Mouse (Mus musculus) c-Kit-positive CD71-negative TER-119-negative erythroid progenitor cells, embryonic 14.5 days (primary cell): ENCODE measurements around the gene Tmprss3.

Source experiments
- DNase-seq: peaks from one replicate; pipeline ENCODE4 v3.0.0-alpha.2; 2013; ENCODE audit warnings: low read depth

Gene Tmprss3

DNA sequence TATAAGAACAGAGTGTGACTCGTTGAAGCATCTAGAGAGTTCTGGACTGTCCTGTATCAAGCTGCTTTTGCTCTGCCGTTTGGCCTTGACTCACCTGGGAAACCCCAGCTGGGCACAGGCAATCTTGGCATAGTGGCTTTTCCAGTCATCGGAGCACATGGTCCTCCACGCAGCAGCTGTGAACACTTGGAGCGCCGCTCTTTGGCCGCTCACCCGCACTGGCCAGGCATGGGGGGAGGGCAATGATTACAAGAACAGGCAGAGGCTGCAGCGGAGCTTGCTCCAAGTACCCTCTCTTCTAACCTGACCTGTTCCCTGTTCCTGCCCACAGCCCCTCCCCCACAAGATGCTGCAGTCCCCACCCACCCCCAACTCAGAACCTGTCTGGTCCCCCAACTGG lies 5.4 kb downstream of the Tmprss3 start:
- no peak for DNase-seq

DNA sequence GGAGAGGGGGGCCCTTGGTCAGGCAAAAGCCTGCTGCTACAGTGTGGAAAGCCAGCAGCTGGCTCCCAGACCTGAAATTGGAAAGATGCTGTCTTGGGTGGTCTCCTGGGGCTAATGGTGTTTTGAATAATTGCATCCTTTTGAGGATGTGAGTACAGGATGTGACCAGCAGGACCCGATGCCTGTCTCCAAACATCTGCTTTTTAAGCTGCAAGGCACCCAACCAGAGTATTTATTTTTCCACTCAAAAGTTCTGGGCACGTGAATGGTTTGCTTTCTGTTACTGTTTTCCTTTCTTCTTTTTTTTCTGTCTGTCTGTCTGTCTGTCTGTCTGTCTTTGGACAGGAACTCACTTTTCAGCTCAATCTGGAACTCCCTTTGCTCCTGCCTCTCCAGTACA lies 6.1 kb downstream of the Tmprss3 start:
- DNase-seq = no peak

DNA sequence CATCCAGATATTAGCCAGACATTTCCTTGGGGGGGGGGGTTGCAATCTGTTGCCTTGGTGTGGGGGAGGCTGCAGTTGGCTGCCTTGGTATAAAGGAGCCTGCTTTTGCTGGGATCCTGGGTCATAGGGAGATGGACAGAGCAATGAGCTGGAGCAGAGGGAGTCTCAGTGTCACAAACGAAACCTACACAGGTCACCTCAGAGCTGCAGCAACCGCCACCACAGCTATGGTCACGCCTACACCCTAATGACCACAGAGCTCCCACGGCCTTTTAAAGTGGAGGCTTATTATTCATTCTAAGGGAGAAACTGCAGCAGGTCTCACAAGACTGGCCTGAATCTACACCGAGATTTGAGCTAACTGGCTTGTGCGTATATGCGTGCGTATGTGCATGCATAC lies 7.0 kb downstream of the Tmprss3 start:
- no peak for DNase-seq

DNA sequence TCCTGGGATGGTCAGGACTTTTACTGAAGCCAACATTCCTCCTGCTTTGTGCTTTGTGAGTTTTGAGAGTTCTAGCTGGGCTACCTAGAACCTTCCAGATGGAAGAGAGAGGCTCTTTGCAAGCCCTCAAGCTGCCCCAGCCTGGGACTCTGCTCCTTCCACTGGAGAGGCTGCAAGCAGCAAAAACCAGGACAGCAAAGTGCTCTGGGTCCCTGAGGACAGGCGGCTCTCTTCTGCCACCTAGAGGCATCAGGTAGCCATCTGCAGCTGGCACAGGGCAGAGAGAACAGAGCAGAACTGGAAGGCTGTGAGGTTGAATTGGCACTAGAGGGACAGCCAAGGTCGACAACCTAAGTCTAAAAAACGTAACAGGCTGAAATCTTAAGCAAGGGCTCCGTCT lies 11.4 kb downstream of the Tmprss3 start:
- peak; percentile 53 for DNase-seq

DNA sequence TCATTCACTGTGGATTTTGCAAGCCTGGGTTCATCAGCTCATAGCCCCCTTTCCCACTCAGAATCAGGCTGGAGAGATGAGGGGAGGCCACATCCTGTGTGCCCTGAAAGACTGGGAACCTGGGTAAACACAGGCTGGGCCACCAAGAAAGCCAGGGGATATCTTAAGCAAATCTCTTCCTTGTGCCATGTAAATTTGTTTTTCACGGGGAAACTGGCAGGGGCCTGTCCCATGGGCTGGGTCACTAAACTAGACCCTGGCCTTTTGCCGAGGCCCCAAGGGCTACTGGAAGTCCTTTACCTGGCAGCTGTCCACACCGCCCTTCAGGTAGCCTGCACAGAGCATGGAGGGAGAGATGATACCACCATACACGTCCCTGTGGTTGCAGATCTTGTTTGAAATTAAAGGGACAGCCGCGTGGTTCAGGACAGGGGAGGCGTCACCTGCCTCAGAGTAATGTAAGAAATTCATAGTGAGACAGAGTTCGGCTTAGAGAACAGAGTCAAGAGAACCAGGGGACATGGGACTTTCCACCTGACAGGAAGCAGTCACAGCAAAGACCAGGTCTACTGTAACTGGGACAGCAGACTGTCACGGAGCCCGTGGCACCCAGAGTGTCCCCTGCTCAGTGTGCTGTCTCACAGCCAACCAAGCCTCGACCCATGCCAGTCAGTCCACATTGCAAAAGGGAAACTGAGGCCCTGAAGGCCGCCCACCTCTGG lies 14.3 kb downstream of the Tmprss3 start:
- no peak for DNase-seq

DNA sequence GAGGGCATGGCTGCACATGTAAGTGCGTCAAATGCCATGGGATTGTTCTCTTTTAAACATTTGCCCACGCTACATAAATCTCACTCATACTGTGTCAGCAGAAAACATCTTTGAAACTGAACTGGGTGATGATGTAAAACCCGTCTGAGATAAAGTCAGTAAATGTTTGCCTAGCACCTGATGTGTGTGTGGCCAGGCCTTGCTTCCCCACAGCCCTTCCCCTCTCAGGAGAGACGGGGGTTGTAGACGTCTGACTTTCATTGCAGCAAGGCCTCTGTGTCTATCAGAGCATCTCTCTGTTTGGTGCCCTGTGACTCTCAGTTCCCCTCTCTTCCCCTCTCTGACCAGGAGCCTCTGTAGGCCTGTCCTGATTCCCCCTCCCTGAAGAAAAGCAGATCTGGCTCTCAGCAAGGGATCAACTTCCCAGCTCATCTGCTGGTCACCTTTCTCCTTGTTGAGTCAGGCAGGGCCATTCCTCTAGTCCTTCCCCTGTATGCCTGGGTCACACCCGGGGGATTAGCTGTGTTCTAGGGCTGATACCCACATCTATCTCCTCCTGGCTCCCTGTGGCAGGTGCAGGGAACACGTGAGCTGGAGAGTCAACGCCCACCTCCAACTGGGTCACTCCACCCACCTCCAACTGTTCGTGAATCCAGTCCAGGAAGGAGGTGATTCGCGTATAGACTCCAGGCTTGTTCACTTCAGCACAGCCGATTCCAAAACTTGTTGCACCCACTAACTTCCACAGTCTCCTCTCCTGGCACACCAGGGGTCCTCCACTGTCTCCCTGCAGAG lies 15.4 kb downstream of the Tmprss3 start:
- DNase-seq = no peak

DNA sequence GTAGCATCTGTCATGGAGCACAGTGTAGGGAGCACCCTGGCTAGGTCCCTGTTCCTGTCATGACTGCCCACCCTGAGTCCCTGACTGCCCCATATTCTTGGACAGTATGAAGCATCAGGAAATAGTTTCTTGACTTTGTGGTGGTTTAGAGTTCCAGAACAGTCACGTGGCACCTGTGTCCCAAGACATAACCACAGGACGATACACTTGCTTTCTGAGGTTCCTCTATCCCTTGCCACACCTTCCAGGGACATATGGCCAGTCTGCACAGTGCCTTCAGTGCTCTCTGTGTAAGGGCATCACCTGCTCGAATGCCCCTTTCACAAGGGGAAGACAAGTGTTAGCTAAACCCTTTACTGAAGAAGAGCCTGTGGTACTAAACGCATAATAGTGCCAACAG lies 17.3 kb downstream of the Tmprss3 start:
- DNase-seq = peak; percentile 24

DNA sequence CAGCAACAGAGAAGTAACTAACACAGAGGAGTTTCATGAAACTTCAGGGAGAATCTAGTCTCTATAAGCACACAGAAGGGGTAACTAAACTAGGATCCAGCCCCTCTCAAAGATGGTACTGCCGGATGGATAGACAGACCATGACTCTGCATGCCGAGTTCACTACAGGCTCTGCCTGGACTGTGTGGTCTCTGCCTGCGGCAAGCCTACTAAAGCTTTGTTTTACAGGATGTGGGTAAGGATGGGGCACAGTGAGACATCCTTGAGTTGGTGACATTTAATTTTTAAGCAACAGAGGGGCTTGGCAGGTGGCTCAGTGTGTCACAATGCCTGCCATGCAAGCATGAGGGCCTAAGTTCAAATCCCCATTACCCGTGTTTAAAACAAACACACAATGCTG lies 22.5 kb downstream of the Tmprss3 start:
- DNase-seq = no peak

DNA sequence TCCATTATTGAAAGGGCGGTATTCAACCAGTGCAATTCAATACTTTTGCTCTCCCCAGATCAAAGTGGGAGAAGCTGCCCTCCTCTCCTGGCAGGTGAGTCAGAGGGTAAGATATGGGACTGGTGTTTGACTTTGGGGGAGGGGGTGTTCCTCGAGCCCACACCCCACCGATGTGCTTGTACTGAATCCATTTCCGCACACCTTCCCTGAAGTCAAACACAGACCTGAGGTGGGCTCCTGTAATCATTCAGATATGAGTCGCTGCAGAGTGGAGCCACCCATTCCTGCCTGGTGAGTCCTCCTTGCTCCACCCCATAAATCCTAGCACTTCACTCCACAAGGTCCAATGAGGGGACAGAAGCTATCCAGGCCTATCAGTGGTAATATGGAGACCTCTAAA lies 29.0 kb downstream of the Tmprss3 start:
- DNase-seq = no peak

DNA sequence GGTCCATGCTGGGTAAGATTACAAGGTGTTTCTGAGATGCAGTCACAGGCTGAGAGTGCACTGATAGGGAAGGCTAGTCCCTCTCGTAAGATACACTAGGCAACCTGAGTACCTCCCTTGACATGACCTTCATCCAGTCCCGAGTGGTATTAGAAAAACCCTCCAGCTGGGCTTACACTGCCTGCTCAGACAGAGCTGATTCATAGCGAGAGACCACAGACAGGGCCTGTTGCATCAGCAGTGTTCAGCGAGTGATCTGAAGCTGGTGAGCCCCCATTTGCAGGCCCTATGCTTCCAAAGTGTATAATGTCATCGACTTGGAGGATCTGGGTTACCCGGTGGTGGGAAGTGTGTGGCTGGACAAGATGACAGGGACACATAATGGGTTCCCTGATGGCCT lies 33.6 kb downstream of the Tmprss3 start, which contains the start of gene Tff1:
TSS of gene Tff1 (minus strand) at position 151 of the 400 bp plus-strand sequence.
- DNase-seq = no peak

DNA sequence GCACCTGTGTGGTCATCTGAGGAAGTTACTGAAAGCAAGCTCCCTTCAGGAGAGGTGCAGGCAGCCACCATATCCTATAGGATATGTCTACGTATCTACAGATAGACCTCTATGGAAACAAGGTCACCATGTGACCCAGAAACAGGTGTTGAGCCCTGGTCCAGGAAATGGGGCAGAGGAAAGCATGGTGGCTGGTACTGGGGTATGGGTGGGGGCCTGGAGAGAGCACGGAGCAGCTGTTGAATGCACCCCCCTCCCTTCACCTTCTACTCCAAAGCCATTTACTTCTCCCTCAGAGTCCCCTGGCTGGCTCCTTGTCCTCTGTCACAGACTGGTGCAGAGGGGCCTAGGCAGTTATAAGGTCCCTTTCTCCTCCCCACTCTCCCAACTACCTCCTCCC lies 35.0 kb downstream of the Tmprss3 start:
- no peak for DNase-seq

DNA sequence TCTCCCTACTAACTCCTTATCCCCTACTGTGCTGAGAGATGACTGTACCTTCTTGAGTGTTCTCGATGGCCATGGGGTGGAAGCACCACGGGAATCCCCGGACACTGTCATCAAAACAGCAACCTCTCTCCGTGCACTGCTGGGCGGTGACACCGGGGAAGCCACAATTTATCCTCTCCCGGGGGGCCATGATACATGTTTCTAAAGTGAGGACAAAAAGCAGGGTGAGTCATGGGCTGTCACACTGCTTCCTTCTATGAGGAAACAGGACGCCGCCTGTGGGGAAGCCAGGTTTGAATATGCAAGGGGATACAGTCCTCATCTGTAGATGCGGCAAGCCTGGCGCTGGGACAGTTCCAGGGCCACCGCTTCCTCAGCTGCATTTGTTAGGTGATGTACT lies 36.2 kb downstream of the Tmprss3 start:
- peak; percentile 37 for DNase-seq

DNA sequence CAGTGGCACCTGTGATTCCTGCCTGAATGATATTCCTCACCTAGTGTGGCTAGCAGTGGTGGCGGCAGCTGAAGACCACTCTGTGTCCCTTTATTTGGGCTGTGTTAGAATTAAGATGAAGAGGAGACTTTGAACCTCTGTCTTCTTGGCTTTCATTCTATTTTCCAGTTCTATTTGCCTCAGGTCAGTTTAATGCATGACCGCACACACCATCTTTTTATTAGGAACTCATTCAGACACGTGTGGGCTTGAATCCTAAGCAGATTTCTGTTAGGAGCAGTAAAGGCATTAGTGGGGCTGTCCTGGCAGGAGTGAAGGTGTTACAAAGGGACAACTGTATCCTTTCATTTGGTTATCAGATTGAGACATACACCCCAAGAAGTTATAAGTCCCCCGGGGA lies 38.5 kb downstream of the Tmprss3 start:
- DNase-seq = no peak

DNA sequence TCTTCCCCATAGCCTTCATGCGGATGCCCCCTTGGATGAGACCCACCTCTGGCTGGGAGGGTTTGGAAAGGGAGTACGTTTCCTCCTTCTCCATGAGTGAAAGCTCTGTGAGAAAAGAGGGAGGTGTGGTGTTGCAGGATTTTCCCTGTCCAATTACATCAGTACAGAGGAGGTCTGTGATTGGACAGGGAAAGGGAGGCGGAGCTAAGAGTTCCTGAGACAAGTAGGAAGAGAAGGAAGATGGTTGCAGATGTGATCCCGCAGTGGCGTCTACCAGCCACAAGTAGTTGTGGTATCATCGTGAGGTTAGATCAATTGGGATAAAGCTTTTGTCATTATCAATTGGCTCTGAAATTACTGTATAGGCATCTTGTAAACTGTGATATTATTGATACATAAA lies 40.9 kb downstream of the Tmprss3 start:
- DNase-seq = no peak

DNA sequence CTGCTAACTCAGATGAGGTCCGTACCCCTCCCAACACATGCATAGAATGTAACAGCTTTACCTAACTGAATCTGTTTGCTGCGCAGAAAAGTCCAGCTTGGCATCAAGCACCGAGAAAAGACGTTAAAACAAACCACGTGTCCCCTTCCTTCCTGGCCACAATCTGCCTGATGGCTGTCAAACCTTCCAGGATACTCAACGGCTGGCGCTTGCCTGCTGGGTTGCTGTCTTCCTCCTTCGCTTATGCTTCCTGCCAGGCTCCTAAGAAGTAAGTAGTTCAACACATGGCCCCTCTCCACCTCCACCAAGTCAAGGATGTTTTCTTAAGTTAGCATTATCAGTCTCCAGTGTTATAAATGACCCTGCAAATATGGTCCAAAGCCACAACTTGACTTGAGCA lies 45.0 kb downstream of the Tmprss3 start:
- no peak for DNase-seq

DNA sequence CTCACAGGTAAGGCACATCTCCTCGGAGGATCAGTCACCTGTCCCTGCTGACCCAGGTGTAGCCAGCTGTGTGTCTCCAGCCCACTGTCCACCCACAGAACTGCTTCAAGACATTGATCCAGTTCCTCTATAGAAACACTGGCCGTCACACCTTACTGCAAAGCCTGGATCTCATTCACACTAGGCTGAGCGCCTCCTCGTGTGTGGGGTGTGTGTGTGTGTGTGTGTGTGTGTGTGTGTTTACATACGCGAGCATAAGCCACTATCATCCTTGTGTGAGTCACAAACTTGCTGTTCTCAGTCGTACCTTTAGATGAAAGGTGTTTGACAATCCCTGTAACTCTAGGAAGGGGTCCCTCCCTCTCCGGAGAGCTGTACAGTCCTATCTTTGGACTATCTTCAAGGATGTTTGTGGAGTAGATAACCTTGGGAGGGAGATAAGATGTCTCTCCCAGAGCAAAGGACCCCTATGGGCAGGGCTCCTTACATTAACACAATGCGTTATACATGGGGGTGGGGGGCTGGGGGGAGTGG lies 45.7 kb downstream of the Tmprss3 start:
- DNase-seq = no peak

DNA sequence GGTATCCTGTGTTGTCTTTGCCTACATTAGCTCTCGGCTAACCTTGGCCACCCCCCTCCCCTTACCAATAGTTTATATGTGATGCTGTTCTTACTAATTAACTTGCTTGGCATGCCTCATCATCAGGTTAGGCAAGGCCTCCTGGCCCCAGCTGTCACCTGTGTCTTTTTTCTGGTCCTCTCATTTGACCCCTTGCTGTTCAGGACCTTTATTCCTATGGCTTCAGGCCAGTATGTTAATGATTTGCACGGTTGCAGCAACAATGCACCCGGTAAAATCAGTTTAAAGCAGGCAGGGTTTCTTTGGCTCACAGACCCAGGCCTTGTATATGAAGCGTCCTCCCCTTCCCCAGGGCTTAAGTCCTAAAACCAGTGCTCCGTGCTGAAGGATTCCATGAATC lies 46.3 kb downstream of the Tmprss3 start:
- DNase-seq = no peak

DNA sequence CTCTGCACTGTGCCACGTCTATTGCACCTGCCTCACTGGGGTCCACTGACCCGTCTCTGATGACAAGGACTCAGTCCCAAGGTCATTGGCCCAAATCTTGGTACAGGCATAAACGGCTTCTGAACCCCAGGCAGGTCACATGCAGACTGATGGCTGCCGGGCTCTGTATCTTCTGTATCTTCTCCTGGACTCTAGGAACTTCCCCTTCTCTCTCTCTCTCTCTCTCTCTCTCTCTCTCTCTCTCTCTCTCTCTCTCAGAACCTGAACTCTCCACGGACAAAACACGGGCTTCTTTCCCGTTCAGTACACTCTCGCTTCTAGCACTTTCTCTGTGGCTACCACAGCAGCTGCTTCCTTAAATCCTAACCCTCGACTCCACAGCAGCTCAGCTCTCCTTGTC lies 52.8 kb downstream of the Tmprss3 start:
- no peak for DNase-seq

DNA sequence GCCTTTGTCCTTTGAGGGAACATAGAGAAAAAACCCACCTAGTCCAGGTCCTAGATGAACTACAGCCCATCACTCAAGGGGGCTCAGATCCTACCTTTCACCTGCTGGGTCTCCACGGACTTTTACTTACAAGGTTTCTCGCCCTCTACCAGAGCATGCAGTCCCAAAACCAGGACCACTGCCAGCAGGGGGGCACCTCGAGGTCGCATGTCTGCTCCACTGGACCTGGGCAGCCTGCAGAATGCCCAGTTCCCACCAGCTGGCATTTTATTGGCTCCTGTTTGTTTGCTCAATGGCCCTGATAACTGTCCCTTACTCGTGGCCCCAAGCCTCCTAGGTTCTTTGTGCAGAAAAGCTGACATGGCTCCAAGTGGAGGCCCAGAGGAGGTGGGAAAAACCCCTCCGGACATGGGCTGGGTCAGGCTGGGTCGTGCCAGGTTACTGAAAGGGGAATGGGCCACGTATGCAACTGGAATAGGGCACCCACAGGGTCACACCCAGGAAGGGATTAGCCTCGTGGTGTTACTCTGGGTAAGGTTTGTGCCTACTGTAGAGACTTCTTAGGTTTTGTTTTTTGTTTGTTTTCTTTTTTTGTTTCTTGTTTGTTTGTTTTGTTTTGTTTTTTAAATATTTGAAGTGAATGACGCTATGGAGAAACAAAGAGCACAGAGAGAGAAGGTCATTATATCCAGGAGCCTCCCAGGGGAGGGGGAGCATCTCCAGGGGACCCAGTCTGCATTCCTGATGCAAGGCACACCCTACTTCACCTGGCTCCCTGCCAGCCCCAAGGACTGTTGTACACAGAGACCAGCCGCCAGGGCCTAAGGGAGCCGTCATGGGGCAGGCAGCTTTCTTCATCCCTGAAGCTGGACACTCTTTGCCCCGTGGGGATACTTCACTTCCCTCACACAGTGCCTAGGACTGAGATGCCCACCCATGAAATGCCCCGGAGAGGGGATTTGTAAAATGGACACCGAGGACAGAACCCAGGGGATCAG lies 54.4 kb downstream of the Tmprss3 start, which contains the start of gene Tff2:
TSS of gene Tff2 (minus strand) at position 243 of the 998 bp plus-strand sequence.
- no peak for DNase-seq

DNA sequence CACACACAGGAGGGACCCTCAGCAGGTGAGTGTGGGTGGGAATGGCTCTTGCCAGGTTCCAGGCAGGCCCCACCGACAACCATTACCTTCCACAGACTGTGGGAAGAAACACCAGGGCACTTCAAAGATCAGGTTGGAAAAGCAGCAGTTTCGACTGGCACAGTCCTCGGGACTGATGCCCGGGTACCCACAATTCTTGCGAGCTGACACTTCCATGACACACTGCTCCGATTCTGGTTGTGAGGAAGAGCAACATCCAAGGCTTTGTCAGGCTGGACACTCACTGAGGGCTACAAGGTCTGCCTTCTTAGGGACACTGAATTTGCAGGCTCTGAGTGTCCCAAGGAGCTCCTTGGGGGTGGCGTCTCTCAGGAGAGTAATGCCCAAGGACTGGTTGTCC lies 56.7 kb downstream of the Tmprss3 start:
- no peak for DNase-seq

DNA sequence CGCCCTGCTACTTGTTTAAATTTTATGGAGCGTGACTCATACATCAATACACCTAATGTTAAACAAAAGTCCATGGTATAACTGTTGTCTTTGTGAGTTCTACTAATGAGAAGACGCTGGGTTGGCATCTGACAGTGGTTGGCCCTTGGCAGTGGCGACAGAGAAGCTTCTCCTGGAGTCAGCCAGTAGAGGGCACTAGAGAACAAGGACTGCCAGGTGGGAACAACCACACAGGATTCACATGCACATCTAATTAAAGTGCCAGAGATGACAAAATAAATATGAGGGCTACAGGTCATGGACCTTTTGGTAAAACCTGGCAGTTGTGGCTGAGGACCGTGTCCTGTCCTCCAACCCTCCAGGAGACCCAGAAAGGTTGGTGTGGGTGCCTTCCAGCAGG lies 60.4 kb downstream of the Tmprss3 start:
- peak; percentile 58 for DNase-seq

DNA sequence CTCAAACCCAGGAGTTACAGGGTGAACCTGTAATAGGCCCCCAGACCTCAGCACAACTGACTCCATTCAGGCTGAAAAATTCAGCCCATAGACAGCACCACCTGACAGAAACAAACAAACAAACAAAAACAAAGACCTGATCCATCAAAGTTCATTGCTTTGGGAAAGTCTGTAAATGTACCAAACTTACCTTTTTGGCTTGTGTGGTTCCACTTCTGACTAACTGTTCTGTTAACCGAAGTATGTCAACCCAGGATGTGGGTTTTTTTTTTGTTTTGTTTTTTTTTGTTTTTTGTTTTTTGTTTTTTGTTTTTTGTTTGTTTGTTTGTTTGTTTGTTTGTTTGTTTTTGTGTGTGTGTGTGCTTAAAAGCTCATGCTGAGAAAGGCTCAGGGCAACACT lies 62.0 kb downstream of the Tmprss3 start:
- no peak for DNase-seq
